Mouse (Mus musculus) testis, adult 10 weeks (tissue): ENCODE results near the gene Adgrf1. TPM values are rescaled to one million over a fixed set of nuclear protein-coding genes. Genes with fewer than 3 reads are reported as not detected.

ENCODE experiments used
- polyA plus RNA-seq: library from polyadenylated mRNA; stranded (reverse); fragments of 350-450 nt; fragmentation: Illumina TruSeq; extraction: RNeasy Lipid Tissue Mini Kit (QIAGEN cat#74804); gene quantifications from one replicate; pipeline ENCODE4 v1.2.3, GENCODE M21; 2014; ENCODE audit warnings: low read depth, low replicate concordance

Gene Adgrf1
- 0.13 TPM for polyA plus RNA-seq

DNA sequence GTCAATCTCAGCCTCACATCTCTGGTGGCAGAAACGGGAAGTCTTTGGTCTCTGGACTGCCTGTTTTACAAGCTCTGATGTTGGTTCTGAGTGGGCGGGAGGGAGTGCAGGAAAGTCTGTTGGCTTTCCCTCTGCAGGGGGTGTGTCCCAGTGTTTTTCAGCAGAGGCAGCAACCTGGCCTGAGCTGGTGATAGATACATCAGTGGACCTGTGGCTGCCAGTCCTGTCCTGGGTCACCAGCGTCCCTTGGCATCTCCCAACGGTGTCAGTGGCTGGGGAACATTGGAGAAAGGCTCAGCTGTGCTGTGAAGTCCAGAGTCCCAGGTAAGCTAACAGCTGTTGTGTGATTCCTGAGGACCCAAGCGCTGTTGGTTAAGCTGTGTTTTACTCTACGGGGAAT, at the start of gene Adgrf1:
Gene Adgrf1, plus strand, starts transcription at position 169 of the 400 bp plus-strand sequence.

GRCm38 (mm10) chr17:43359826-43360619, 89.9 kb downstream of the Adgrf1 start, which contains the start of gene Adgrf5:
Gene Adgrf5 (plus strand): TSS chr17:43360451.

Other genes with a start within 250 kb of the Adgrf1 start
- 1.8 TPM for gene Adgrf5, start 90.1 kb downstream of the Adgrf1 start, polyA plus RNA-seq
- 0.08 TPM for gene Mep1a, start 232.5 kb downstream of the Adgrf1 start, polyA plus RNA-seq